Mouse (Mus musculus) forelimb bud, embryonic 11.5 days (tissue): ENCODE measurements around the gene Serpinb9b.

Experiments used
- DNase-seq: peaks from one replicate; pipeline ENCODE4 v3.0.0-alpha.2; 2012; ENCODE audit warnings: low read depth, low spot score

Serpinb9b gene

GRCm38 (mm10) chr13:33043542-33043941 is 16.3 kb downstream of the Serpinb9b start:
- DNase-seq: no peak

DNA sequence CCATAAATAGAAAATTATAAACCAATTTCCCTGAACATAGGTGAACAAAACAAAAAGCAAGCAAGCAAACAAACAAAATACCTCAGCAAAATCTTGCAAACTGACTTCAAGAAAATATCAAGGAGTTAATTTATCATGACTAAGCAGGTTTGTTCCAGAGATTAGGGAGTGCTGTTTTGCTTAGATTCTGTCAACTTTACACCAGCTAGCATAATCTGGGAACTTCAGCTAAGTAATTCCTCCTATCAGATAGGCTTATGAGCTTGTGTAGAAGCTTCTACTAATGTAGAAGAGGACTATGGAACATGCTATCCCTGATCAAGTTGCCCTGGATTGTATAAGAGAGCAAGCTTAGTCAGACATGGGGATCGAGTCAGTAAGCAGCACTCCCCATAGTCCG is 20.0 kb downstream of the Serpinb9b start:
- DNase-seq: no peak

GRCm38 (mm10) chr13:33048187-33048586 is 21.0 kb downstream of the Serpinb9b start:
- DNase-seq: no peak

DNA sequence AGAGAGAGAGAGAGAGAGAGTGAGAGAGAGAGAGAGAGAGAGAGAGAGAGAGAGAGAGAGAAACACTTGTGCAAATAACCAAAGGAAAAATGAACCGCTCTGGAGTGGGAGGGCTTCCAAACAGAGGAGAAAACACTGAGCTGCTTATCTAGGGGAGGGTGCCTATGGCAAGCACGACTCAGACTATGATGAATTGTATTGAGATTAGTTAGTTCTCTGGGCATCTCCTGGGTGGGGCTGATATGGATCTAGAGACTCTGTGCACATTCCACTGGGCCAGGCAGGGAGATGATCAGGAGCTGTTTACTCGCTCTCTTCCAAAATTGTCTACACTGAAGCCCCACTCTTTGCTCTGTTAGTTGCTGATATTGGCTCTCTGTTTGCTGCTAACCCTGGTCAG is 24.5 kb downstream of the Serpinb9b start:
- no peak for DNase-seq

DNA sequence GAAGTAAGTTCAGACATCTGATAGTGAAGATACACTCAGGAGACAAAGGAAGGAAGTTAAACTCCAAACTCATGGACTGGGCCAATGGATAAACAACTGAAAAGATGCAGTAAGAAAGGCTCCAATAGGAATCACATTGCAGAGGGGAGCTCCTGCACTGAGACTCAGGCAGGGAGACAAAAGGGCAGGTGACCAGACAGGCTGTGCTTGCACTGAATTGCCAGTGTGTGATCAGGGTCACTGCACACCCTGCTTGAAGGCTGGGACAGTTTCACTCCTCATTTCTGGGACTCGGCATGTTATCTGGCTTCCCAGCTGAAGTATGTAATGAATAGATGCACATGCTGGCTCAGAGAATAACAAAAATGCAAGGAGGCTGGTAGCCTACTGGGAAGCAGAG is 35.8 kb downstream of the Serpinb9b start:
- DNase-seq: no peak

DNA sequence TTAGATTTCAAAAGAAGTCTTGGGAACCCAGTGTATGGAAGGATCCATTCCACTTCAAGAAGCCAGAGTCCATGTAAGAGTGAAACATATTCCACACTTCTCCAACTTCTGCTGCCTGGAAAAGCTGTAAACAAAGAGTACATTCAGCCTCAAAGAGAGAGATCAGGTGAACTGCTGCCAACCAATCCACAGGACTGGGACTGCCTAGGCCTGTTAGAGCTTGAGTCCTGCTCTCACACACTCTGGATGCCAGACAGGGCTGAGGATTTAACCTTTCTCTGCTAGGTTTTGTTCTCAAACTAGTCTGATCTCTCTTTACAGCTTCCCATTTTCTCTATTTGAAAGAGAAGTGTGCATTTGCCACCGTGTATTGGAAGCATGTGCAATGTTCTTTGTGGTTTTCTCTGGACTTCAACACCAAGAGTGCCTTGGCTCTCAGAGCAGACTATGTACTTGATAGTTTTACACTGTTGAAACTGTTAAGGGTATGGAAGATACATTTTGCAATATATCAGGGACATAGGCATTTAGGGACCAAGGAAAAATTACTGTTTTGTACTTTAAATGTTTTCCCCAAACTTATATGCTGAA is 40.3 kb downstream of the Serpinb9b start:
- DNase-seq: no peak

DNA sequence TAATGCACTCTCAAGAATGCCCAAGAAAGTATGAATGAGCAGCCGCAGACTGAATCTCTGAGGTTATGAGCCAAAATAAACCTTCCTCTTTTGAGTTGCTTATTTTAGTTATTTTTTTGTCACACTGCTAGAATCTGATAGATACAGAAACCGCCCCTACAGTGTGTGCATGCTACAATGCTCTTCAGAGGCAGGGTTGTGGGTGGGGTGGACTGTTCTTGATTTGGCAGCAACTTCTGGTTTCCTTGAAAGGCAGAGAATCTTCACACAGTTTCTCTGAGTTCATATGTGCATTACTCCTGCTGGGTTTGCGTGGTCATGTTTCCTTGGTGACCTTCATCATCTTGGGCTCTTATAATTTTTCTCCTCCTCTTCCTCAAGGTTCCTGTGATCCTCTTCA is 40.9 kb downstream of the Serpinb9b start:
- no peak for DNase-seq

DNA sequence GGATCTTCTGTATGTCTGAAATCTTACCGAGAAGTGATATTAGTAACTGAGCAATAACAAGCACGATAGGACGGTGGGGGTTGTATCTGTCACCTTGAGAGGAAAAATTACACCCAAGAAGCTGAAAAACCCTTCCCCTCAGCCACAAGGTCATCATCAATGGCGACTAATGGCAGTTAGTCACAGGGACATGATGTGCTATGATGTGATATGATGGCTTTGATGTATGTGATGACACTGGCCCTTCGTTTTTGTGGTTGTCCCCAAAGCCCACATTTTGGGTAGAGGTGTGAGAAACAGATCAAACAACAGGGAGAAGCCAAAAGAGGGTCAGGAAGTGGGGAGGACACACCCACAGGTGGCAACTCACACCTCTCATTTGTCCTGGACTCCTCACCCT is 44.6 kb downstream of the Serpinb9b start:
- DNase-seq: no peak

DNA sequence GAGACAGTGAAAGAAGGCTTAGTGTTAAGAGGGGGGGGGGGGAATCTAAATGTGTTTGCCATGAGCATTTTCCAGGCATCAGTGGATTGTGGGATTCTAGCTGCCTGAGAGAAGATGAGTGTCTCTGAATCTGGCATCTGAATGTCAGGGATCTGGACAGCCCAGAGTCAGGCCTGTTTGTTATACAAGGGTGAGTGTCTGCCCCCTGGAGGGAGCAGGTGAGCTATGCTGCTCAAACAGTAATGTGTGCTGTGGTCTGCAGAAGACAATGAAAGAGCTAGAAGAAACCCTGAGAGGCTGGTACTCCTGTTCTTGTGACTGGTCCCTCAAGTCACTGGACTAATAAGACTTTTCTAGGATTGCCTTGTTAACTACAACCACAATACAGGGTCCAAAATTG is 46.8 kb downstream of the Serpinb9b start:
- no peak for DNase-seq

DNA sequence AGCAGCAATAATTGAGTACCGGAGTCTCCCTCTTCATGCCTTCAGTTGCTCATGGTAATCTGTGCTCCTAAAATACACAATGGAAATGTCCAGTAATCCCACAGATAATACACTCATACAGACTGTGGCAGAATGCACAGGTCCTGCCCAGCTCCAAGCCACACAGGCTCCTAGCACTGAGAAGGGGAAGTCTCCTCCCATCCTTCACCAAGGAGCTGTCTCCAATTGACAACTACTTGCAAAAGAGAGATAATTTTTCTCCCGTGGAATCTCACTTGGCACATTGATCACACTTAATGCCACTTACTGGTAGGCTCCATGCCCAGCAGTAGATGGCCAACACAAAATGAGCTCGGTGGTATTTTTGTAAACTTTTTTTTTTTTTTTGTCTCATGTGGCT is 49.0 kb downstream of the Serpinb9b start:
- DNase-seq: no peak

GRCm38 (mm10) chr13:33077026-33077685 is 49.9 kb downstream of the Serpinb9b start:
- DNase-seq: no peak

- DNase-seq: no peak
Measured at GRCm38 (mm10) chr13:33078056-33078705, 51.0 kb downstream of the Serpinb9b start, which contains the start of gene Serpinb1b. Serpinb1b (plus strand) TSS chr13:33078575.

GRCm38 (mm10) chr13:33079391-33079790 is 52.2 kb downstream of the Serpinb9b start:
- no peak for DNase-seq

- no peak for DNase-seq
Measured at GRCm38 (mm10) chr13:33080356-33080755, 53.1 kb downstream of the Serpinb9b start.

DNA sequence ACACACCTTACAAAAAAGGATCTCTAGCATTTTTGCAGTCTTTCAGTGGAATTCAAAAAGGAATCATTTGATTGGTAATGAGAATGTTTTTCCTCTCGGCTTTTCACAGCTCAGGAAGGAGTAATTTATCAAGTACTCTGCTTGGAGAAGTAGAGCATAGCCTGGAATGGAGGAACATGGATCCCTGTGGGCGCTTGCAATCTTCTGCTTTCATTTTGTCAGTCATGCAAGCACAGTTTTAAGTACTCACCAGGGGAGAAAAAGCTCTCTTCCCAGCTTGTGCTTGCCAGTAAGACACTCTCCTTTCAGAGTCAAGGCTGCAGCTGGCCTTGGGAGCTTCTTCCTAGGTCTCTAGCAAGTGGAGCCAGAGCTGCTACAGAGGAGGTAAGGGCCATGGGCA is 56.6 kb downstream of the Serpinb9b start:
- no peak for DNase-seq

DNA sequence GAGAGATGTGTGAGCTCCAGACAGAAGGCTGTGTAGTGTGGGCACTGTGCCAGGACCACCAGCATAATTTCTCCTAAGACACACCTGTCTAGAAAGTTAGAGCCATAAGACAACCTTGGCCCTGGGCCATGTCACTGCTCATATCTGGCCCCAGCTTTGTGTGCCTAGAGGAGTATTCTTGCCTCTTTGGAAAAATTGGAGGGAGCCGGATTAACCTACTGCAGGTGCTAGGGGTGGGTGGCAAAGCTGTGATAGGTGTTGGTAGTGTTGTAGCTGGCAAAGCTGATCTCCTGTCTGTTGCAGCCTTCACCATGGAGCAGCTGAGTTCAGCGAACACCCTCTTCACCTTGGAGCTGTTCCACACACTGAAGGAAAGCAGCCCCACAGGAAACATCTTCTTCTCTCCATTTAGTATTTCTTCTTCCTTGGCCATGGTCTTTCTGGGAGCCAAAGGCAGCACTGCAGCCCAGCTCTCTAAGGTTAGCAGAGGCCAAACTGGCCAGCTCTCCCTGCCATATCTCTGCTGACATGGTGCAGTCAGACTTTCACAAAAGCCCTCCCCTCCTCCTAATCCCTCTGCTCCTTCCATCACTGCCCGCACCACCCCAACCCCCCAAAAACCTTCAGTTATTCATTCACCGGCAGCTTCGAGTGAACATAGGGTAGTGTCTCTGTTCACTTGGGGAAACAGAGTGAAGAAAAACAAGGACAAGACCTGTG is 57.9 kb downstream of the Serpinb9b start:
- no peak for DNase-seq

GRCm38 (mm10) chr13:33085695-33086432 is 58.6 kb downstream of the Serpinb9b start:
- DNase-seq: no peak

- no peak for DNase-seq
Measured at GRCm38 (mm10) chr13:33089566-33089965, 62.4 kb downstream of the Serpinb9b start.

- DNase-seq: no peak
Measured at GRCm38 (mm10) chr13:33090546-33090945, 63.3 kb downstream of the Serpinb9b start.

DNA sequence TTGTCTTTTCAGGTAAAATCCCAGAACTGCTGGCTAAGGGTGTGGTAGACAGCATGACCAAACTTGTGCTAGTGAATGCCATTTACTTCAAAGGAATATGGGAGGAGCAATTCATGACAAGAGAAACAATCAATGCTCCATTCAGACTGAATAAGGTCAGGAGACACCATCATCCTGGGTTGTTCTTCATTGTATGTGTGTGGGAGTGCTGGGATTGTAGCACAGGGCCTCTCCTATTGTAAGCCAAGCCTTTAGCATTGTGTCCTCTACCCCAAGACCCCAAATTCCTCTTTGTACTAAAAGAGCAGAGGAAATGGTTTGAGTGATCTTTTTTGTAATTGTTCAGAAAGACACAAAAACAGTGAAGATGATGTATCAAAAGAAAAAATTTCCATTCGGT is 64.1 kb downstream of the Serpinb9b start:
- DNase-seq: no peak
